In genomic region chr8:47128859-47129258, GRCm38 (mm10) we compare ENCODE assay signal across 34 mouse cellular contexts.
"Had no signal": no experiment of that assay in that cellular context is flagged by ENCODE, and none has a peak within 500 bp of the region (broad histone marks: within the 10 kb centered on the region; RNA-seq: fewer than 3 reads in every experiment).

No protein-coding gene starts in this region.

- H3K4me3 ChIP-seq: heart, embryonic 10.5 days; heart, embryonic 12.5 days; heart, embryonic 13.5 days; heart, embryonic 15.5 days; hindbrain, embryonic 10.5 days; hindbrain, embryonic 12.5 days; hindbrain, embryonic 13.5 days; hindbrain, embryonic 15.5 days; intestine, embryonic 15.5 days; kidney, embryonic 15.5 days; layer of hippocampus, adult 2 months had no signal

- H3K27ac ChIP-seq: heart, embryonic 10.5 days; heart, embryonic 13.5 days; heart, embryonic 15.5 days; hindbrain, embryonic 10.5 days; hindbrain, embryonic 12.5 days; hindbrain, embryonic 13.5 days; hindbrain, embryonic 14.5 days; hindbrain, embryonic 15.5 days; hindbrain, postnatal 0 days; intestine, embryonic 15.5 days; kidney, embryonic 15.5 days; kidney, postnatal 0 days; layer of hippocampus, adult 2 months had no signal

- DNase-seq: heart, postnatal 10 days; heart, postnatal 14 days; heart, postnatal 36 days; heart, postnatal 4 days; kidney, adult 11 months; kidney, adult 18-20 months; kidney, adult 2 months; kidney, adult 8-10 months; kidney, adult 9 months; kidney, postnatal 10 days; kidney, postnatal 14 days; kidney, postnatal 25 days; kidney, postnatal 36 days; kidney, postnatal 4 days; layer of hippocampus, adult 9-11 months; layer of hippocampus, postnatal 36 days had no signal

- H3K9me3 ChIP-seq: heart, embryonic 10.5 days; heart, embryonic 13.5 days; heart, embryonic 15.5 days; hindbrain, embryonic 10.5 days; hindbrain, embryonic 13.5 days; hindbrain, embryonic 15.5 days; intestine, embryonic 15.5 days; kidney, embryonic 15.5 days had no signal

- H3K36me3 ChIP-seq: heart, embryonic 10.5 days; heart, embryonic 12.5 days; heart, embryonic 13.5 days; heart, embryonic 15.5 days; hindbrain, embryonic 10.5 days; hindbrain, embryonic 12.5 days; hindbrain, embryonic 13.5 days; hindbrain, embryonic 15.5 days; intestine, embryonic 15.5 days; kidney, embryonic 15.5 days had no signal

- H3K4me1 ChIP-seq: heart, embryonic 10.5 days; heart, embryonic 12.5 days; heart, embryonic 13.5 days; heart, embryonic 15.5 days; hindbrain, embryonic 10.5 days; hindbrain, embryonic 12.5 days; hindbrain, embryonic 13.5 days; hindbrain, embryonic 15.5 days; intestine, embryonic 15.5 days; kidney, embryonic 15.5 days had no signal

- ATAC-seq: hindbrain, embryonic 16.5 days; hindbrain, postnatal 0 days; inflammation-experienced regulatory T-cells, adult 6 months; intestine, embryonic 15.5 days; intestine, embryonic 16.5 days; intestine, postnatal 0 days had no signal

- H3K27me3 ChIP-seq: heart, embryonic 12.5 days; heart, embryonic 15.5 days; hindbrain, embryonic 12.5 days; hindbrain, embryonic 13.5 days; hindbrain, embryonic 15.5 days; intestine, embryonic 15.5 days; kidney, embryonic 15.5 days had no signal
